Mouse (Mus musculus): ENCODE results near the gene Gxylt2. TPM values are rescaled to one million over a fixed set of nuclear protein-coding genes. Genes with fewer than 3 reads are reported as not detected.

Gene Gxylt2
- polyA plus RNA-seq, 1 experiment from 2014 or later: 0.01 TPM

DNA sequence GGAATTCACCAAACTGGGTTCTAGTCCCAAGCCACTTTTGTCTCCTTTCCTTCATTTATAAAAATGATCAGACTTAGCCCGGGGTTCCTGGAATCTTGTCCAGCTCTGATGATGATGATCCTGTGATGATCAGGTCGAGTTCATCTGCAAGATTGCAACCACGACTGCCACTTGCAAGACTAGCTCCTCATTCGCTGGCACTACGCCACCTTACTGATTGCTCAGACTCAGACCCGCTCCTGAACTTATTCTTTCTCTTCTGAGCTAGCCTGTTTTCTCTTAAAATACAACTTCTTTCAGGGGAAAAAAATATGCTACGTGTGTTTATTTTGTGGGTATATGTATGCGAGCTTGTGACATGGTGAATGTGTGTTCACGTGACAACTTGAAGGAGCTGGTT is 4.5 kb downstream of the Gxylt2 start:
- Histone ChIP-seq H3K27me3 (ENCODE audit: insufficient read depth, low read length) (peaks cover 32% of the 10 kb centered on the region), H3K9me3 (ENCODE audit: low read length) (no peaks in the 10 kb centered on the region), H3K4me1 (ENCODE audit: insufficient read depth) (no peaks in the 10 kb centered on the region), H3K27ac (ENCODE audit: low read depth) (no peak overlapping the region), H3K4me2 (ENCODE audit: low read depth, low read length) (no peak overlapping the region), H3K4me3 (ENCODE audit: low read depth, low read length) (no peak overlapping the region), H3K36me3 (replicated peaks; ENCODE audit: insufficient read depth, low read length) (no peaks in the 10 kb centered on the region), H3K9ac (replicated peaks) (no peak overlapping the region)
- WGBS (ENCODE audit: insufficient replicate concordance): 75% methylated on average over 9 of the region's 9 CpGs
- ATAC-seq (no peak), DNase-seq (no peak)
- TF ChIP-seq EP300 (IDR thresholded peaks at IDR 0.05; ENCODE audit: low read depth): no peak
- no peak for TF ChIP-seq CTCF (IDR thresholded peaks at IDR 0.05; ENCODE audit: low read depth)

DNA sequence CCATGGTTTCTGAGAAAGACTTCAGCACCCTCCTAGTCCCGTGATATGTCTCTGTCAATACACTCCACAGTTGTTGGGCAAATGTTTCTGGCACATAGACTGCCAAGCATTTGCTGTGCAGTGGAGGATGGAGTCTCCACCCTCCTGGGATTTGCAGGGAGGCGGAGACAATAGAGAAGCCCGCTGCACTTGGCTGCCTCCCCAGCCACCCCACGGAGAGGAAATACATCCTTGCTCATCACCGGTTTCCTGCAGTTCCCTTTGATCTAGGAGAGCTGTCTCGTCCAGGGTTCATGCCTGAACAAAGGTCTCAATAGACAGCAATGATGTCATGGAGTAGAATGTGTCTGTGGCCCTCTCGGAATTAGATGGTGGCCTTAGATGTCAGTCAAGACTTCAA is 4.9 kb downstream of the Gxylt2 start:
- no peaks in the 10 kb centered on the region for H3K9me3 ChIP-seq (ENCODE audit: low read length)
- 35% methylated on average over 7 of the region's 7 CpGs for WGBS (ENCODE audit: insufficient replicate concordance)
- H3K27ac ChIP-seq (ENCODE audit: low read depth): no peak overlapping the region
- DNase-seq (peak; percentile 21), ATAC-seq (no peak)
- H3K4me2 ChIP-seq (ENCODE audit: low read depth, low read length): no peak overlapping the region
- H3K36me3 ChIP-seq (replicated peaks; ENCODE audit: insufficient read depth, low read length): no peaks in the 10 kb centered on the region
- H3K9ac ChIP-seq (replicated peaks): no peak overlapping the region
- TF ChIP-seq CTCF (IDR thresholded peaks at IDR 0.05; ENCODE audit: low read depth) (no peak), EP300 (IDR thresholded peaks at IDR 0.05; ENCODE audit: low read depth) (no peak)
- no peak overlapping the region for H3K4me3 ChIP-seq (ENCODE audit: low read depth, low read length)
- H3K4me1 ChIP-seq (ENCODE audit: insufficient read depth): no peaks in the 10 kb centered on the region
- H3K27me3 ChIP-seq (ENCODE audit: insufficient read depth, low read length): peaks cover 27% of the 10 kb centered on the region

DNA sequence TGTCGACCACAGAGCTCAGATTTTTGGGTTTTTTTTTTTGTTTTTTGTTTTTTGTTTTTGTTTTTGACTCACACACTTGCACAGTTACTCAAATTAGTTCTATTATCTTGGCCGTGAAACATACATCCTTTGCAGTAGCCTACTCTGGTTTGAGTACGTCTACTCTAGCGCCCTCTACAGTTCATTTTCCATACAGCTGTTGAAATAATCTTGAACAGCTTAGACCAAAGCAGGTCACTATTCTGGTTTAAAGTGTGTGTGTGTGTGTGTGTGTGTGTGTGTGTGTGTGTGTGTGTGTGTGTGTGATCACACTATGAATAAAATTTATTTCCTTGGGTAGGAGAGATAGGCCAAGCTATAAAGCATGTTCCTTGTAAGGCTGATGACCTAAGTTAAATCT is 5.6 kb downstream of the Gxylt2 start:
- DNase-seq (no peak), ATAC-seq (no peak)
- Histone ChIP-seq H3K27ac (ENCODE audit: low read depth) (no peak overlapping the region), H3K9me3 (ENCODE audit: low read length) (no peaks in the 10 kb centered on the region), H3K4me1 (ENCODE audit: insufficient read depth) (no peaks in the 10 kb centered on the region), H3K9ac (replicated peaks) (no peak overlapping the region), H3K36me3 (replicated peaks; ENCODE audit: insufficient read depth, low read length) (no peaks in the 10 kb centered on the region), H3K27me3 (ENCODE audit: insufficient read depth, low read length) (peaks cover 20% of the 10 kb centered on the region), H3K4me3 (ENCODE audit: low read depth, low read length) (no peak overlapping the region), H3K4me2 (ENCODE audit: low read depth, low read length) (no peak overlapping the region)
- no peak for TF ChIP-seq EP300 (IDR thresholded peaks at IDR 0.05; ENCODE audit: low read depth)
- TF ChIP-seq CTCF (IDR thresholded peaks at IDR 0.05; ENCODE audit: low read depth): peak; percentile 47
- WGBS (ENCODE audit: insufficient replicate concordance): 20% methylated on average over 4 of the region's 4 CpGs

DNA sequence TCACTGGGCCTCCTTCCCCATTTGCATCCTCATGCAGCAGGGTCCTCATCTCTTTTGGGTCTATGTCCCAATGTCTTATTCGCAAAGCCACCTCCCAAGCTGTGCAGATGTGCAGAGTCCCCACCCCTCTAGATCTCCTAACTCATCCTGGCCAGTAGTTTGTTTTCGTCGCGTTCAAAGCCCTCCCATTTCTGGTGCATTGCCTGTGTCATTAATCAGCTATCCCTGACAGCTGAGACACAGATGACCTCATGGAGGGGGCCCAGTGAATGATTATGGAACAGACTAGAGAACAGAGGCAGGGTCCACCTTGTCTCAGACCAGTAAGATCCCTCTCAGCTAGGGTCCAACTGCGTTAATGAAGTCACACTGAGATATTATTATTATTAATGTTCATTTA is 6.3 kb downstream of the Gxylt2 start:
- Histone ChIP-seq H3K9ac (replicated peaks) (no peak overlapping the region), H3K36me3 (replicated peaks; ENCODE audit: insufficient read depth, low read length) (no peaks in the 10 kb centered on the region), H3K27me3 (ENCODE audit: insufficient read depth, low read length) (peaks cover 13% of the 10 kb centered on the region), H3K4me3 (ENCODE audit: low read depth, low read length) (no peak overlapping the region), H3K4me2 (ENCODE audit: low read depth, low read length) (no peak overlapping the region), H3K9me3 (ENCODE audit: low read length) (no peaks in the 10 kb centered on the region), H3K4me1 (ENCODE audit: insufficient read depth) (no peaks in the 10 kb centered on the region), H3K27ac (ENCODE audit: low read depth) (no peak overlapping the region)
- 70% methylated on average over 5 of the region's 5 CpGs for WGBS (ENCODE audit: insufficient replicate concordance)
- TF ChIP-seq CTCF (IDR thresholded peaks at IDR 0.05; ENCODE audit: low read depth) (no peak), EP300 (IDR thresholded peaks at IDR 0.05; ENCODE audit: low read depth) (no peak)
- DNase-seq (no peak), ATAC-seq (no peak)

DNA sequence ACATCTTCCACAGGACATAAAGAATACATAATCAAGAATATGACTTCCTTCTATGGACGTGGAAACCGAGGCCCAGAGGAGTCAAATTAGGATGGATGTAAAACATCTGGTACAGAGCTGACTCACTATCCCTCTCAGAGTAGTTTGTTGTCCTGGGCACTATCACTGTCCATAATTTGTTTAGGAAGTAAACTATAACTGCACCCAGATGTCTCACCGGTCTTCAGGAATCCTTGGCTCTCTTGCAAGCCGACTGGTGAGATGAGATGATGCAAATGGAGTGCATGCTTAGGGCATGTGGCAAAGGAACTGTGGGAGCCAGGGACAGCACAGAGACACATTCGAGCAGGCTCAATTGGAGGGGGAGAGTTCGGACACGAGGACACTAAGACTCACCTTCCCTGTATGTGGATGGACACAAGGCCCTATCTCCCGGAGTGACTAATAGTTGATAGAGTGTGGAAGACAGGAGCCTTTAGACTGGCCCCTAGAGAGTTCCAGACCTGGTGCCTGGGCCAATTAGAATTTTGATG is 10.8 kb downstream of the Gxylt2 start:
- Histone ChIP-seq H3K27me3 (ENCODE audit: insufficient read depth, low read length) (no peaks in the 10 kb centered on the region), H3K4me2 (ENCODE audit: low read depth, low read length) (no peak overlapping the region), H3K4me1 (ENCODE audit: insufficient read depth) (no peaks in the 10 kb centered on the region), H3K9me3 (ENCODE audit: low read length) (no peaks in the 10 kb centered on the region), H3K27ac (ENCODE audit: low read depth) (no peak overlapping the region), H3K4me3 (ENCODE audit: low read depth, low read length) (no peak overlapping the region), H3K36me3 (replicated peaks; ENCODE audit: insufficient read depth, low read length) (no peaks in the 10 kb centered on the region), H3K9ac (replicated peaks) (no peak overlapping the region)
- ATAC-seq: no peak
- no peak for TF ChIP-seq CTCF (IDR thresholded peaks at IDR 0.05; ENCODE audit: low read depth)
- TF ChIP-seq EP300 (IDR thresholded peaks at IDR 0.05; ENCODE audit: low read depth): no peak
- DNase-seq: no peak
- 78% methylated on average over 8 of the region's 8 CpGs for WGBS (ENCODE audit: insufficient replicate concordance)

DNA sequence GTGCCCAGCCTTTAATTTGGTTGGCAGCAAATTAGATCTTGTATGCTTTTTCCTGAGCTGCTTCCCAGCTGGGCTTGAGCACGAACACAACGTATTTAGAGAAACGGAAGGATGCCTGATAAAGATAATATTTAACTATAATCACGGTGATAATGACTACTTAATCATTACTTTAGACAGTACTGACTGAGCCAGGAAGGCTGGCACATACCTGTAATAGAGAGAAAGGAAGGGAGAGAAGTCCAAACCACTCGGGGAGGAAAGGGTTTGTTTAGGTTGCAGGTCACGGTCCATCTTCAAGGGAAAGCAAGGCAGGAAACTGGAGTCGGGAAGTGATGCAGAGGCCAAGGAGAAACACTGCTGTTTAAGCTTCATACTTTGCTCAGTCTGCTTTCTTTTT is 11.6 kb downstream of the Gxylt2 start:
- ATAC-seq (no peak), DNase-seq (no peak)
- TF ChIP-seq CTCF (IDR thresholded peaks at IDR 0.05; ENCODE audit: low read depth): no peak
- no peak for TF ChIP-seq EP300 (IDR thresholded peaks at IDR 0.05; ENCODE audit: low read depth)
- Histone ChIP-seq H3K9me3 (ENCODE audit: low read length) (no peaks in the 10 kb centered on the region), H3K27me3 (ENCODE audit: insufficient read depth, low read length) (no peaks in the 10 kb centered on the region), H3K27ac (ENCODE audit: low read depth) (no peak overlapping the region), H3K4me1 (ENCODE audit: insufficient read depth) (no peaks in the 10 kb centered on the region), H3K9ac (replicated peaks) (no peak overlapping the region), H3K4me3 (ENCODE audit: low read depth, low read length) (no peak overlapping the region), H3K4me2 (ENCODE audit: low read depth, low read length) (no peak overlapping the region), H3K36me3 (replicated peaks; ENCODE audit: insufficient read depth, low read length) (no peaks in the 10 kb centered on the region)
- 58% methylated on average over 7 of the region's 7 CpGs for WGBS (ENCODE audit: insufficient replicate concordance)

DNA sequence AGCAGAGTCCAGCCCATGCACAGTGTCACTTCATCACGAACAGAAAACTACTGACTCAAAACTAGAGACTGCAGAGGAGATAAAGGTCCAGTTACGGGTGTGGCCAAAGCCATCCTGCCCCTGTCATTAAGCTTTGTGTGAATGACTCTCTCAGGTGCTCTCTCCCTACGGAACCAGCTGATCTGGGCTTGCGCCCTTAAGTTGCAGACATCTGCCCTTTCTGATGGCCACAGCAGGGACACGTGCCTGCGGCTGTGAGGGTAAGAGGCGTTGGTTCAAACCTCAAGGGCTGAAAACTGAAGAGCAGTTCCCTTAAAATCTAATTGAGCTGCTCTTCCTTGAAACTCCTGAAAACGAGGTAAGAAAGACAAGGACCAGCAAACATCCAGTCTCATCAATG is 12.3 kb downstream of the Gxylt2 start:
- Histone ChIP-seq H3K27me3 (ENCODE audit: insufficient read depth, low read length) (no peaks in the 10 kb centered on the region), H3K27ac (ENCODE audit: low read depth) (no peak overlapping the region), H3K4me2 (ENCODE audit: low read depth, low read length) (no peak overlapping the region), H3K4me3 (ENCODE audit: low read depth, low read length) (no peak overlapping the region), H3K9ac (replicated peaks) (no peak overlapping the region), H3K4me1 (ENCODE audit: insufficient read depth) (no peaks in the 10 kb centered on the region), H3K36me3 (replicated peaks; ENCODE audit: insufficient read depth, low read length) (no peaks in the 10 kb centered on the region), H3K9me3 (ENCODE audit: low read length) (no peaks in the 10 kb centered on the region)
- 58% methylated on average over 8 of the region's 8 CpGs for WGBS (ENCODE audit: insufficient replicate concordance)
- DNase-seq (no peak), ATAC-seq (no peak)
- TF ChIP-seq CTCF (IDR thresholded peaks at IDR 0.05; ENCODE audit: low read depth): no peak
- no peak for TF ChIP-seq EP300 (IDR thresholded peaks at IDR 0.05; ENCODE audit: low read depth)
